Mouse (Mus musculus): ENCODE results near the gene Auh. TPM values are rescaled to one million over a fixed set of nuclear protein-coding genes. Genes with fewer than 3 reads are reported as not detected.

Gene Auh
- polyA plus RNA-seq, 1 experiment from 2014 or later, result 35.0 TPM

DNA sequence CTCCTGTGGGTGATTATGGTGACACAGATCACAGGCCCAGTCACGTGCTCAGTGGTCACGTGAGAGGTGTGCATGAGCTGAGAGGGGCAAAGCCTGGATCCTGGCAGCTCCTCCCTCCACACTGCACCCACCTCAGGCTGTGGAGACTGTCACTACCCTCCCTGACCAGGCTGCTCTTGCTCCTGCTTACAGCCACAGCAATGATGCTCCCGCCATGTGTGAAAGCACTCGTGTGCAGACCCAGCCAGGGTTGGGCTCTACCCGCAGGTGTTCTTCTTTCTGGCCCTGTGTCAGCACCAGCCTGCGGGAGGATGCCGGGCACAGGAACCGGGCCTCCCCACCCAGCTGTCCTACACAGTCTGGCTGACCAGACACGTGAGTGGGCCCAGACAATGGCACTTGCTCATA is 80.1 kb downstream of the Auh start:
- Histone ChIP-seq H3K4me1 (ENCODE audit: control insufficient read depth, insufficient read depth, low read length) (no peaks in the 10 kb centered on the region; the same call in 1 of the 2 replicates), H3K9me3 (ENCODE audit: control insufficient read depth, low read length) (no peaks in the 10 kb centered on the region), H3K27me3 (ENCODE audit: control insufficient read depth, insufficient read depth, low read length) (no peaks in the 10 kb centered on the region), H3K9ac (ENCODE audit: low read length) (no peak overlapping the region), H3K4me2 (ENCODE audit: low read depth) (no peak overlapping the region), H3K4me3 (ENCODE audit: low read depth, low read length) (no peak overlapping the region), H3K36me3 (ENCODE audit: control insufficient read depth, insufficient read depth, low read length) (no peaks in the 10 kb centered on the region), H3K27ac (ENCODE audit: low read depth, low read length) (no peak overlapping the region)
- WGBS, result 81% methylated on average over 9 of the region's 9 CpGs
- ATAC-seq (ENCODE audit: insufficient read depth, low FRiP score, low TSS enrichment) (no peak), DNase-seq (ENCODE audit: low spot score) (no peak)

DNA sequence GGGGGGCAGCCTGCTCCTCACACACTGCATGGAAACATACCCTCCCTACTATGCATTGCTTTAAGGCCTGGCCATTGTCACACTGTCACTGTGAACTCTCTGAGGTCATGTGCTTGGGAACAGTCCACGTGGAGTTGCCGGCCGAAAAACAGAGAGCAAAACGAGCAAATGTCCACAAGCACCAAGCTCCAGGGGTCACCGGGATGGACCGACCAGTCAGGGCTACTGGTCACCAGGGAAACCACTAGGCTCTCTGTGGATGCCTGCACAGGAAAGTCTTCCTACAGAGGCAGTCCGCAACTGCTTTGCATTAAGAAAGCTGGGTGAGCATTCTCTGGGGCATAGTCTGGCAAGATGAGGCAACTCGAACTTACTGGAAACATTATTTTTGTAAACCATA is 82.0 kb downstream of the Auh start:
- WGBS, result 74% methylated on average over 8 of the region's 8 CpGs
- ATAC-seq (ENCODE audit: insufficient read depth, low FRiP score, low TSS enrichment), result no peak
- no peak overlapping the region for H3K4me3 ChIP-seq (ENCODE audit: low read depth, low read length)

DNA sequence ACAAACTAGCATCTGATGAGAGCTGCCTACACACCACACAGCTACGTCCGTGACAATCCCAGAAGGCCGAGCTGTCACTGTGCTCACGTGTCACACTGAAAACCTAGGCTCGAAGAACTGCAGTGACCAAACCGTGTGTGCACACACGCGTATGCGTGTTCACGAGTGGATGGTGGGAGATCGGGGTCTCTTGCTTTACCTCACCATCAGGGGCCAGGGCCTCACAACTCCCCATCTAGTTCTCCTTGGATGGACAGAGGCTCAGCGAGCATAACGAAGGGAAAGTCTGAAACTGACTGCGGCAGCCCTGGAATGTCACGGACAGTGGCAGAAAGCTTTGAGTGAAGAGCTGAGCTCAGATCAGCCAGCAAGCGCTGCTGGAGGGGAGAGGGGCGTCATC is 82.4 kb downstream of the Auh start:
- no peak for ATAC-seq (ENCODE audit: insufficient read depth, low FRiP score, low TSS enrichment)
- DNase-seq (ENCODE audit: low spot score), result no peak
- Histone ChIP-seq H3K27ac (ENCODE audit: low read depth, low read length) (no peak overlapping the region), H3K9me3 (ENCODE audit: control insufficient read depth, low read length) (no peaks in the 10 kb centered on the region), H3K27me3 (ENCODE audit: control insufficient read depth, insufficient read depth, low read length) (no peaks in the 10 kb centered on the region), H3K4me3 (ENCODE audit: low read depth, low read length) (no peak overlapping the region), H3K4me2 (ENCODE audit: low read depth) (no peak overlapping the region), H3K4me1 (ENCODE audit: control insufficient read depth, insufficient read depth, low read length) (no peaks in the 10 kb centered on the region), H3K36me3 (ENCODE audit: control insufficient read depth, insufficient read depth, low read length) (no peaks in the 10 kb centered on the region), H3K9ac (ENCODE audit: low read length) (no peak overlapping the region)
- 90% methylated on average over 17 of the region's 17 CpGs for WGBS

More for the DNA sequence above, 82.0 kb downstream of the Auh start:
- Histone ChIP-seq H3K27ac (ENCODE audit: low read depth, low read length) (no peak overlapping the region), H3K9me3 (ENCODE audit: control insufficient read depth, low read length) (no peaks in the 10 kb centered on the region), H3K4me2 (ENCODE audit: low read depth) (no peak overlapping the region), H3K36me3 (ENCODE audit: control insufficient read depth, insufficient read depth, low read length) (no peaks in the 10 kb centered on the region), H3K4me1 (ENCODE audit: control insufficient read depth, insufficient read depth, low read length) (no peaks in the 10 kb centered on the region), H3K9ac (ENCODE audit: low read length) (no peak overlapping the region), H3K27me3 (ENCODE audit: control insufficient read depth, insufficient read depth, low read length) (no peaks in the 10 kb centered on the region)
- DNase-seq (ENCODE audit: low spot score), result no peak

DNA sequence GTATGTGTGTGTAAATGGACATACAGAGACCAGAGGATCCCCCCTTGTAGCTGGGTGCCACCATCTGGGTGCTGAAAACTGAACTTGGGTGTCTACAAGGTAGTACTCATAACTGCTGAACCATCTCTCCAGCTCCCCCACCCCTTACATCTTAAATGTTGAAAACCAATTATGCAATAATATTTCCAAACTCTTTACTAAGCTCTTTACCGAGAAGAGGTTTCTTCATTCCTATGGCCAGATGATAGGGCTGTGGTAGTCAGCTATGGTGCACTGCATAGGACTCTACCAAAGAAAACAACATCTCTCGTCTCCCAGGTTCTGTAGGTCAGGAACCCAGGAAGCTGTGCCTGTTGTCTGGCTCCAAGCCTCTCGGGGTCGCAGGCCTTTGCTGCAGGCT is 83.9 kb downstream of the Auh start:
- Histone ChIP-seq H3K36me3 (ENCODE audit: control insufficient read depth, insufficient read depth, low read length) (no peaks in the 10 kb centered on the region), H3K27me3 (ENCODE audit: control insufficient read depth, insufficient read depth, low read length) (no peaks in the 10 kb centered on the region), H3K4me2 (ENCODE audit: low read depth) (no peak overlapping the region), H3K4me3 (ENCODE audit: low read depth, low read length) (no peak overlapping the region), H3K9ac (ENCODE audit: low read length) (no peak overlapping the region), H3K4me1 (ENCODE audit: control insufficient read depth, insufficient read depth, low read length) (no peaks in the 10 kb centered on the region), H3K27ac (ENCODE audit: low read depth, low read length) (no peak overlapping the region), H3K9me3 (ENCODE audit: control insufficient read depth, low read length) (no peaks in the 10 kb centered on the region)
- ATAC-seq (ENCODE audit: insufficient read depth, low FRiP score, low TSS enrichment), result no peak
- 92% methylated on average over 4 of the region's 4 CpGs for WGBS
- no peak for DNase-seq (ENCODE audit: low spot score)

DNA sequence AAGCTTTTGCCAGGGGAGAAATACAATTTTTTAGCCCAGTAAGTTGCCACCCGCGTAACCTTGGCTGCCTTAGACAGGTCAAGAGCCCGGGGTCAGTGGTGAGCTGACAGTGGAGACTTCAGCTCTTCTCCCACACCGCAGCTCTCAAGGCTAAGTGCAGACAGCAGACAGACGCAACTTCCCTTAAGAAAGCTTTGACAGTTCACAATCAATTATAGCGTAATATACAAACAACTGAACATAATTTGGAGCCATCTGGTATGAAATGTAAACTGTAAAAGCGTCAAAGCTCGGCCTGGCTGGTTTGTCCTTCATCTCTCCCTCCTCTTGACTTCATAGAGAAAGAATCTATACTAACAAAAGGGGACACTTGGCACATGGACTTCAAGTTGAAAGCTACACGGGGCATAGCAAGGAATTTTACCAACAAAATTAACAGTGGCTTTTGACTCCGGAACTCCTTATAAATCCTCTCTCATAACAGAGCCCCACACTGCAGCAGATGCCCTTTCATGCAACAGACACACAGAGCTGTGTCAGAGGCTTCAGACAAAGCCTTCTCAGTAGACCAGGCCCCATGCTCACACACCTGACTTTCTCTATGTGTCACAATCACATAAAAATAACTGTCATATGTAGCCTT is 85.8 kb downstream of the Auh start:
- 85% methylated on average over 10 of the region's 10 CpGs for WGBS
- Histone ChIP-seq H3K9me3 (ENCODE audit: control insufficient read depth, low read length) (no peaks in the 10 kb centered on the region), H3K36me3 (ENCODE audit: control insufficient read depth, insufficient read depth, low read length) (no peaks in the 10 kb centered on the region), H3K9ac (ENCODE audit: low read length) (no peak overlapping the region), H3K4me2 (ENCODE audit: low read depth) (no peak overlapping the region), H3K27ac (ENCODE audit: low read depth, low read length) (no peak overlapping the region), H3K4me1 (ENCODE audit: control insufficient read depth, insufficient read depth, low read length) (no peaks in the 10 kb centered on the region), H3K27me3 (ENCODE audit: control insufficient read depth, insufficient read depth, low read length) (no peaks in the 10 kb centered on the region), H3K4me3 (ENCODE audit: low read depth, low read length) (no peak overlapping the region)
- no peak for DNase-seq (ENCODE audit: low spot score)
- ATAC-seq (ENCODE audit: insufficient read depth, low FRiP score, low TSS enrichment), result no peak

DNA sequence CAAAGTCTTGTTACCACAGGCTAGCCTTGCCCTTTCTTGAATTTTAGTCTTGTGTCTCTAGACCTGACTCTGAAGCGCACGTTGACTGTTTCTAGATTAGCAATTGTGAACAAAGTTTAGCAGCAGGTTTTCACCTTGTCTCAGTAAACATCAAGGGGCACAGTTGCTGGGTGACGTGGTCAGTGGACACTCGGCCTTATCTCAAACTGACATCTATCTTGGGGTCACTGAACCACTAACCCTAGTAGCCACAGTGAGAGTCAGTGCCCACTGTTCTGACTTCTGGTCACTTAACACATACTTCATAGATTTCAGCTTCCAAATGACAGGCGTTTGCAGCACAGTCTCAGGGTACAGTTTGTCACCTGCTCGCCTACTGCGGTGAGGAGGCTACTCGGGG is 93.2 kb downstream of the Auh start:
- Histone ChIP-seq H3K27ac (ENCODE audit: low read depth, low read length) (no peak overlapping the region), H3K4me3 (ENCODE audit: low read depth, low read length) (no peak overlapping the region), H3K4me2 (ENCODE audit: low read depth) (no peak overlapping the region), H3K9ac (ENCODE audit: low read length) (no peak overlapping the region), H3K4me1 (ENCODE audit: control insufficient read depth, insufficient read depth, low read length) (no peaks in the 10 kb centered on the region), H3K36me3 (ENCODE audit: control insufficient read depth, insufficient read depth, low read length) (0 out of 2 replicates have a peak, but pooled peaks cover 2% of the 10 kb centered on the region), H3K27me3 (ENCODE audit: control insufficient read depth, insufficient read depth, low read length) (no peaks in the 10 kb centered on the region), H3K9me3 (ENCODE audit: control insufficient read depth, low read length) (no peaks in the 10 kb centered on the region)
- WGBS, result 95% methylated on average over 8 of the region's 8 CpGs
- ATAC-seq (ENCODE audit: insufficient read depth, low FRiP score, low TSS enrichment) (no peak), DNase-seq (ENCODE audit: low spot score) (no peak)

DNA sequence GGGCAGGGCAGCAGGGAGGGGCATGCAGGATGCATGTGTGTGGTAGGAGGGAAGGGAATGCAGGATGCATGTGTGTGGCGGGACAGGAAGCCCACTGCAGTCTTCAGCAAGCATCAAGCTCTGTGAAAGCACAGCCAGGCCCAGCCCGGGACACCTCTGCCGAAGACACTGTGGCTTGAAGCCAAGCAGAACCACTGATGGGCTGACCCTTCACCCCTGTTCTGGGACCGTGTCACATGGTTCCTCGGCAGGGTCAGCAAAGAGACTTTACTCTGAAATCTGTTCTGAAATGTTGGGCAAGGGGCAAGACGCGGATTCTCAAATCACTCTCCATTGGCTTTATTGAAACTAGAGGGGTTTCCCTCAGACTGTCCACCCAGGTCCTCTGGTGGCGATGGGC is 94.9 kb downstream of the Auh start:
- H3K4me3 ChIP-seq (ENCODE audit: low read depth, low read length), result no peak overlapping the region
- H3K36me3 ChIP-seq (ENCODE audit: control insufficient read depth, insufficient read depth, low read length), result 0 out of 2 replicates have a peak, but pooled peaks cover 2% of the 10 kb centered on the region
- DNase-seq (ENCODE audit: low spot score) (no peak), ATAC-seq (ENCODE audit: insufficient read depth, low FRiP score, low TSS enrichment) (no peak)
- H3K9me3 ChIP-seq (ENCODE audit: control insufficient read depth, low read length), result no peaks in the 10 kb centered on the region
- H3K27me3 ChIP-seq (ENCODE audit: control insufficient read depth, insufficient read depth, low read length), result no peaks in the 10 kb centered on the region
- H3K4me1 ChIP-seq (ENCODE audit: control insufficient read depth, insufficient read depth, low read length), result no peaks in the 10 kb centered on the region
- no peak overlapping the region for H3K9ac ChIP-seq (ENCODE audit: low read length)
- no peak overlapping the region for H3K4me2 ChIP-seq (ENCODE audit: low read depth)
- WGBS, result 83% methylated on average over 8 of the region's 8 CpGs
- no peak overlapping the region for H3K27ac ChIP-seq (ENCODE audit: low read depth, low read length)

DNA sequence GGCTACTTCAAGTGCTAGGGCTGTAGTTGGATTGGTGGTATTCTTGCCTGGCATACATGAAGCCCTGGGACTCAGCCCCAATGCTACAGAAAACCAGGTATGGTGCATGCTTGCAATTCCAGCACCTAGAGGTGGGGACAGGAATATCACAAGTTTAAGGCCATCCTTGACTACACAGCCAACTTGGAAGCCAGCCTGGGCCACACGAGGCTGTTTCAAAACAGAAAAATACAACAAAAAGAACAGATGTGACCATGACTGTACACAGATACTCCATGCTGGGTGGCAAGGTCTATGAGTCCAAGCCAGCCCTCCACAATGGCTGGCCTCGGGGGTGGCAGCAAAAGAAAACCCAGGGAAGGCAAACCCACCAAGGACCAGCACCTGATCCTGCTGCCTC is 95.7 kb downstream of the Auh start:
- Histone ChIP-seq H3K4me1 (ENCODE audit: control insufficient read depth, insufficient read depth, low read length) (no peaks in the 10 kb centered on the region), H3K4me2 (ENCODE audit: low read depth) (no peak overlapping the region), H3K27me3 (ENCODE audit: control insufficient read depth, insufficient read depth, low read length) (no peaks in the 10 kb centered on the region), H3K9ac (ENCODE audit: low read length) (no peak overlapping the region), H3K9me3 (ENCODE audit: control insufficient read depth, low read length) (no peaks in the 10 kb centered on the region), H3K36me3 (ENCODE audit: control insufficient read depth, insufficient read depth, low read length) (0 out of 2 replicates have a peak, but pooled peaks cover 2% of the 10 kb centered on the region), H3K4me3 (ENCODE audit: low read depth, low read length) (no peak overlapping the region), H3K27ac (ENCODE audit: low read depth, low read length) (no peak overlapping the region)
- ATAC-seq (ENCODE audit: insufficient read depth, low FRiP score, low TSS enrichment), result no peak
- WGBS, result 88% methylated on average over 2 of the region's 2 CpGs
- DNase-seq (ENCODE audit: low spot score), result no peak

- H3K36me3 ChIP-seq (ENCODE audit: control insufficient read depth, insufficient read depth, low read length), result 0 out of 2 replicates have a peak, but pooled peaks cover 2% of the 10 kb centered on the region
- no peak overlapping the region for H3K4me2 ChIP-seq (ENCODE audit: low read depth)
- 81% methylated on average over 4 of the region's 4 CpGs for WGBS
- no peak overlapping the region for H3K4me3 ChIP-seq (ENCODE audit: low read depth, low read length)
- H3K9me3 ChIP-seq (ENCODE audit: control insufficient read depth, low read length), result no peaks in the 10 kb centered on the region
- no peaks in the 10 kb centered on the region for H3K4me1 ChIP-seq (ENCODE audit: control insufficient read depth, insufficient read depth, low read length)
- no peaks in the 10 kb centered on the region for H3K27me3 ChIP-seq (ENCODE audit: control insufficient read depth, insufficient read depth, low read length)
- H3K9ac ChIP-seq (ENCODE audit: low read length), result no peak overlapping the region
- DNase-seq (ENCODE audit: low spot score) (peak; percentile 25), ATAC-seq (ENCODE audit: insufficient read depth, low FRiP score, low TSS enrichment) (no peak)
- H3K27ac ChIP-seq (ENCODE audit: low read depth, low read length), result no peak overlapping the region
These were observed 96.3 kb downstream of the Auh start for GRCm38 (mm10) chr13:52833220-52833619.

All from neural tube, embryonic 11.5 days (tissue).